Mouse (Mus musculus): ENCODE results near the gene Ythdf2.

The Ythdf2 gene

DNA sequence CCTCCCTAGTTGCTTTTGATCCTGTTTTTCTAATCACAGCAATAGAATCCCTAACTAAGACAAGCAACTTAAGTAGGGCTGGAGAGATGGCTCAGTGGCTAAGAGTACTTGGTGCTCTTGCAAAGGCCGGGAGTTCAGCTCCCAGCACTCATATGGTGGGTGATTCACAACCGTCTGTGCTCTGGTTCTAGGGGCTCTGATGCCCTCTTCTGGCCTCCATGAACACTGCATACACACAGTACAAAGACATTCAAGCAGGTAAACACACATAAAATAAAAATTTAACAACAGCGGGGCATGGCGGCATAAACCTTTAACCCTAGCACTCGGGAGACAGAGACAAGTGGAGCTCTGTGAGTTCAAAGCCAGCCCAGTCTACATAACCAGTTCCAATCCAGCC lies 65.9 kb downstream of the Ythdf2 start:
- no peak for DNase-seq (ENCODE audit: low spot score)

DNA sequence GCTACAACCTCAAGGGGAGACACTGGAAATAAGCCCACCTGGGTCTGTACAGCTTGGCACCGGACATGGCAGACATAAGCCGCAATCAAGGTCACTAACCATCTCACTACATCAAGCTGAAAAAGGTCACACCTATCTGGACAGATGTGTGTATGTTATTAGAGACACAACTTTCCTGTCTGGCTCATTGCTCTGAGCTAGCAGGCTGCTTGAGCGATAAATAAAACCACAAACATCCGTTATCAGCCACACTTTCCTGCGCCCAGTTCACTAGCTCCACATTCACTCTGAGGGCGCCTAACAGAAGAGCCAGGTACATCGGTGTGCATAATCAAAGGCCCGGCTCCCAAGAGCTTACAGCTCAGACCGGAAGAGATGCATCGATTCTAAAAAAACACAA lies 67.0 kb downstream of the Ythdf2 start:
- DNase-seq (ENCODE audit: low spot score): no peak

GRCm38 (mm10) chr4:132144080-132144841 lies 67.8 kb downstream of the Ythdf2 start, which contains the start of gene Oprd1:
Gene Oprd1, minus strand, starts transcription at chr4:132144486.
- no peak for DNase-seq (ENCODE audit: low spot score)

- DNase-seq (ENCODE audit: low spot score): no peak
Measured at GRCm38 (mm10) chr4:132138640-132139039, 73.5 kb downstream of the Ythdf2 start.

GRCm38 (mm10) chr4:132137013-132137412 lies 75.1 kb downstream of the Ythdf2 start:
- DNase-seq (ENCODE audit: low spot score): no peak
